Mouse (Mus musculus) bone marrow macrophage, adult 2 months (primary cell): ENCODE results near the gene Myh6.

Experiments used
- CTCF ChIP-seq: IDR thresholded peaks from 2 replicates; pipeline ENCODE4 v1.5.1; 2012; ENCODE audit warnings: low read depth, mild to moderate bottlenecking, low read length, moderate library complexity
- POLR2A ChIP-seq: IDR thresholded peaks from 2 replicates; pipeline ENCODE4 v1.6.1; 2012; ENCODE audit warnings: mild to moderate bottlenecking, low read depth, low read length, borderline replicate concordance

- TF ChIP-seq CTCF (no peak), POLR2A (no peak)
These were observed 53.8 kb downstream of the Myh6 start, which contains the start of gene Slc22a17 for GRCm38 (mm10) chr14:54912886-54913285.
